Mouse (Mus musculus) layer of hippocampus, adult 9-10 months (tissue): Measurements from ENCODE around the gene Arl10.
A peak's percentile ranks its signal among the peaks of the same experiment; 100 is the strongest.

Experiments used
- DNase-seq: peaks from one replicate; pipeline ENCODE4 v3.0.0; 2022; ENCODE audit warnings: low spot score

The Arl10 gene

GRCm38 (mm10) chr13:54574854-54575481, at the start of gene Arl10:
TSS of gene Arl10 (plus strand) at chr13:54575015.
- no peak for DNase-seq

DNA sequence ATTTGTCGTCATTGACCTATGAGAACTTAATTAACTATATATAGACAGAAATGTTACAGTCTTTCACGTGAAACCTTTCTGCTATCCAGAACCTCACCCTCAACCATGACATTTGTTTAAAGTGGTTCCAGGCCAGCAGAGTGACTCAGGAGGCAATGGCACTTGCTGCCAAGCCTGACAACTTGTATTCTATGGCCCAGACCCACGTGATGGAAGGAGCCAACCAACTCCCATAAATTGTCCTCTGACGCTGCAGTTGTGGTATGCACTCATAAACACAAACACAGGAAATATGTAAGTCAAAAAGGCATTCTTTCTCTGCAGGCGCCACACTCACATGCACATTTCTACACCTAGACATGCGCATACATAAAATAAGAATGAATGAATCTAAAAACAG, 47.7 kb upstream of the Arl10 start:
- DNase-seq = no peak

DNA sequence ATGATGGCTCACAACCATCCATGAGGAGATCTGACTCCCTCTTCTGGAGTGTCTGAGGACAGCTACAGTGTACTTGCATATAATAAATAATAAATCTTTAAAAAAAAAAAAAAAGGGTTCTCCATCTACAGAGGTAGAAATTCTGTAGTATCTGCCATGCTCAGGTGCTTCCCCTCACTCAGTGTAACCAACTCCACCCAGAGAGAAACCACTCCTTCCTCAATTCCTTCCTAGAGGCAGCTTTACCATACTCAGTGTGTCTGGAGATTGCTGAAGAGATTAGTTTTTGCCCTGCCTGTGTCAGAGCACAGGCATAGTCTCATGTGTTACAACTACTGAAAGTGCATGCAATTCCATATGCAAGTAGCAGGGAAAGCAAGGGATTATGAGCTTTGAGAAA, 42.7 kb upstream of the Arl10 start:
- DNase-seq = no peak

GRCm38 (mm10) chr13:54548036-54548435, 26.8 kb upstream of the Arl10 start:
- no peak for DNase-seq

DNA sequence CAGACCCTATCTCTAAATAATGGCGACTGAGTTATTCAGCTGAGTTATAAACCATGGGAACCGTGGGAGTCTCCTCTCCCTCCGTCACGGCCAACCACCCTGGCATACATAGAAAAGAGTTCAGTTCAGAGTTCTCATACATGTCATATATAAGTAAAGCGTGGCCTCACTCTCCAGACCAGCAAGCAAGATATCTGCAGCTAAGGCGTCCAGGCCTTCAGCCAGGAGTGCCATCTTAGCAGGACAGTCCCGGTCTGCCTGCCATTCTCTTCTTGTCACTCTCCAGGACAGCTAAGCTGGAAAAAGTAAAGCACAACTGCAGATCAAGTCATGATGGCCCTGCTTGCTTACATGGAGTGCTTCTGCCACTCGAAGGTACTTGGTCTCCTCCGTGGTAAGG, 18.6 kb upstream of the Arl10 start:
- DNase-seq = no peak

DNA sequence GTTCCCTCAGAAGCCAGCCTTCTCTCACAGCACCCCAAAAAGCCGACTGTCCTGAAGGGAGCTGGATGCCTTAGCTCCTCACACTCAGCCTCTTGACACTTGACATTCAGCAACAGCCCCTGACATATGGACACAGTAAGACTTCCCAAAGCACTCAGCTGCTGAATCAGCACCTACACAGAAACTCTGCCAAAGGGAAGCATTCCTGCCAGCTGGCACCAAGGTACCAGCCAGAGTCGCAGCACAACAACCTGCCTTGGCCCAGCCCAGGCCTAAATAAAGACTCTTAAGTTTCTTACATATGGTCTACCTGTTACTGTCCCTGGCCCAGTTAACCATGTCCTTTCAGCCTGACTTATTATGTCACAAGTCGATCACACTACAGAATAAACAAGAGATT, 18.0 kb upstream of the Arl10 start:
- no peak for DNase-seq

GRCm38 (mm10) chr13:54557652-54558051, 17.2 kb upstream of the Arl10 start:
- DNase-seq = no peak

DNA sequence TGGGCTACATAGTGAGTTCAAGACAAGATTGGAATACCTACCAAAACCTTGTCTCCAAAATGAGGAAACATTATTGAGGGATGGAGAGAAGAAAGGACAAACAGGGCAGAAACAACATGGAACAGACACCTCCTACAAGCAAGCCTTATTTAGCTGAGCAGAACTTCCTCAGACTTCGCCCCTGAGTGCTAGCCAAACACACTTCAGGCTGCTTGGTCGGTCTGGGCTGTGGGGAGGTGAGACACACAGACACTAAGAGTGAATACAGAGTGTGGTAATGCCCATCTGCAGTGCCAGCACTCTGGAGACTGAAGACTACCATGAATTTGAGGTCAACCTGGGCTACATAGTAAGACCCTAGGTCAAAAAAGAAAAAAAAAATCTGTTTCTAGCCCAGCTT, 15.2 kb upstream of the Arl10 start:
- DNase-seq = no peak

GRCm38 (mm10) chr13:54560608-54561007, 14.2 kb upstream of the Arl10 start:
- no peak for DNase-seq

GRCm38 (mm10) chr13:54562562-54562961, 12.3 kb upstream of the Arl10 start:
- DNase-seq = no peak

- DNase-seq = no peak
Observed at GRCm38 (mm10) chr13:54564232-54565200, 10.3 kb upstream of the Arl10 start.

DNA sequence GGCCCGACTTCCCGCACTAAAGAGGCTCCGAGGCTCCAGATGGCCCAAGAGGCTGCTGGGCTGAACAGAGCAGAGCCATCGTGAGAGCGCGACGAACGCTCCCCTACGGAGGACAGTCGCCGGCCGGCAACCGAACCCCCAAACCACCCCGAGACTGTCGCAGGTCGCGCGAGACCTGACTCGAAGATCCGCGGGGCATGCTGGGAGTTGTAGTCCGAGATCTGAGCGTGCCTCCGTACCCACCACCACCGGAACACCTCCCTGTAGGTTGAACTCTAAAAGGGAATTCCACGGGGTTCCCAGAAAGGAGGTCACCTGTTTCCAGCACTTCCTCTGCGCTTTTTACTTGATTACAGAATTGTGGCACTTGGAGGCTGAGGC, 9.6 kb upstream of the Arl10 start, which contains the start of gene 4833439L19Rik:
Gene 4833439L19Rik, minus strand, starts transcription at position 235 of the 381 bp plus-strand sequence.
- peak; percentile 78 for DNase-seq

- no peak for DNase-seq
Observed at GRCm38 (mm10) chr13:54565594-54566345, 9.0 kb upstream of the Arl10 start.

DNA sequence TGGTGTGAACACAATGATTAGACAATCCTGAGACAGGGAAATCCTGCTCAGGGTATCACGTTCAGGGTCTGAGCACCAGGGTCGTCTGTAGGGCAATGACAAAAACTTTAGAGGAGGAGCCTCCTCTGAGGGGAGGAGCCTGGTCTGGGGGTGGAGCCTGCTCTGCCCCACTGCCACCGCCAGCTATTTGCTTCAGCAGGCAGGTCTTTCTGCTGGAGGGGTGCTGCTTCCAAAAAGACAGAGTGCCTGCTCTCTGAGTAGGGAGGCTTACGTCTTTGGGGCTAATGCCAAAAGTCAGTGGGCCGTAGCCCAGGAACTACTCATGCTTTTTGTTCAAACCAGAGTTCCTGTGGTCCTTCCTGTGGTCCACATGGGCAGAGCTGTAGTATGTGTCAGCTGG, 6.4 kb upstream of the Arl10 start:
- DNase-seq = no peak

DNA sequence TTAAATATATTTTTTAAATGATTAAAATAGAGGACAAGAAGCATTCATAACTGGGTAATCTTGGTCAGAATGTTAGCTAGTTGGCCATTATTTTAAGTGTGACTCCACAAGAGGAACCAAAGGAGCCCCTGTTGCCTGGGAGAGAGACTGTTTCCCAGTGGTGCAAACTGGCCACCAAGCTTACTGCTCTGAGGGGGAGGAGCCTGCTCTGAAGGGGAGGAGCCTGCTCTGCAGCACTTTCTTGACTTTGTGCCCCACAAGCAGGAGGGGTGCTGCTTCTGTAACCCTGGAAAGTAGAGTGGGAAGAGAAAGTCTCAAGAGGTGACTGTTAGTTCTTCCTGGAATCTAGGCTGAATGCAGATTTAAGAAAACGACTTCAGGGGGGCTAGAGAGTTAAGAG, 5.5 kb upstream of the Arl10 start:
- no peak for DNase-seq

DNA sequence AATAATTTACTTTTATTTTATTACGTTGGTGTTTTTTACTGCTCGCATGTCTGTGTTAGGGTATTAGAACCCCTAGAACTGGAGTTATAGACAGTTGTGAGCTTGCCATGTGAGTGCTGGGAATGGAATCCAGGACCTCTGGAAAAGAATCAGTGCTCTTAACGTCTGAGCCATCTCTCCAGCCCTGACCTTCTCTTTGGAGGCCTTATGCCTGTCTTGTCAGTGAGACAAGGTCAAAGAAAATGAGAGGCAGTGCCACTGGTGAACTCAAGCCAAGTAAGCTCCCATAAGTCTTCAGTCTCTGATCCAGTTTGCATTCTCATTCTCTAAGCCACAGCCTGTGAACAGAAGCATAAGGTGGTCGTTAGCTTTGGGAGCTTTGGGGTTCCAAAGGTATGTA, 4.1 kb upstream of the Arl10 start:
- DNase-seq = no peak

DNA sequence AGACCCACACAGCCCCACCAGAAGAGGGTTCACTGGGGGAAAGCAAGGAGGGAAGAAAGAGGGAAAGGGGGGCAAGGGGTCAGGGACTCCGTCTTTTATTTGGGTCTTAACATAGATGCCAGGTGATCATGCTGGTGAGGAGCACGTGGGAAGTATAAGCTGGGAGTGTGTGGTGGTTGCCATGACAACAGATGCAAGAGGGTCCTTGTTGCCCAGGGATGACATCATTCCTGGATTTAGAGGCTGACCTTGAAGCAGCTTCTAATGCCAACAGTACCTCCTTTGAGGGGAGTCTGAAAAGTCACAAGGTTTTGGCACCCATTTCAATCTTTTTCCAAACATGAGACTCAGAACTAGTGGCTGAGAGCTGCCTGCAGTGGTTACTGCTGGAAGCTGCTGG, 3.2 kb upstream of the Arl10 start:
- DNase-seq = no peak

- no peak for DNase-seq
Observed at GRCm38 (mm10) chr13:54572621-54573020, 2.2 kb upstream of the Arl10 start.

DNA sequence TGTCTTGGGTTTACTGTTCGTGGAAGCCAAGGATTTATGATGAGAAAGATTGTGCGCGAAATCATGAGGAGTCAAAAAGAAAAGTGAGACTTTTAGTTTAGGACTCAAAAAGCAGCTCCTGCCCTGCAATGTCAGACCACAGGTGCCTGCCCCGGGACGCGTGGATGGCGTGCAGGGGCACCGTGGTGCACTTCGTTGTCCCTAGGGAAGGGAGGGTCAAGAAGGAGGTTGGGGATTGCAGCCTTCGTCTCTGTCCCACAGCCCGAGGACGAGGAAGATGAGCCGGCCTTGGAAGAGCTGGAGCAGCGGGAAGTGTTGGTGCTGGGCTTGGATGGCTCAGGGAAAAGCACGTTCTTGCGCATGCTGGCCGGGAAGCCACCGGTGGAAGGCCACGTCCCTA, 674 bp downstream of the Arl10 start:
- no peak for DNase-seq

DNA sequence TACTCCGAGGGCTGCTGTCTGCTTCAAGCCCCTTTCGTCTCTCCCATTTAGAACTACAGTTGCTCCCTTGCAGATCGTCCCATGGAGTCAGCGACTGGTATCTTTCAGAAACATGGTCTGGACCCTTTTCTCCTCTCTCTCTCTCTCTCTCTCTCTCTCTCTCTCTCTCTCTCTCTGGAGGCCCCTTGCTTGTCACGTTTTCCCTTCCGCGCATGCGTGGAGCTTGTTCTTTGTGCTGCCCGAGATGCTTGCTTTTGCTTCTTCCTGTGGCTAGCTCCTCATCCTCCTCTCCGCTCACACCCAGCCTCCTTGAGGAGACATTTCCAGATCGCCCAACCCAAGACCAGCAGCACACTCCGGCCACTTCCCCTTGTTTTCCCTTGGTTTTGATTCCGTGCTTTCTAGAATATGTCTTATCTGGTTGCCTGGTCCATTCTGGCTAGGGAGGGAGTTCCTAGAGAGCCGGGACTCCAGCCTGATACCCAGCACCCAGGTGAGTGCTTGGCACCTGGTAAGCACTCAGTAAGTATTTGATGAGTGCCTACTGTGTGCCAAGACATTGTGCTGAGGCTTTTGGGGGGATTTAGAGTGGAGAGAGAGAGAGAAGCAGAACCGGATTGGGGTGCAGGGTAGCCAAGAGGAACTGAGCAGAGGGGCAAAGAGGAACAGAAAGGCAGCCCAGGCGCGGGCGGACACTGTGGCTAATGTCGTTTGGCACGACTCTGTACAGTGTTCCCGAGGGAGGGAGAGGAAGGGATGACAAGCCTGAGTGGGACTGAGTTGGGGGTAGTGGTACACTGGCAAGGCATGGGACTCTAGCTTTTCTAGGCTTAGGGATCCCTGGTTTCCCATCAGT, 3.1 kb downstream of the Arl10 start:
- DNase-seq = no peak

- no peak for DNase-seq
Observed at GRCm38 (mm10) chr13:54581385-54581784, 6.6 kb downstream of the Arl10 start.

GRCm38 (mm10) chr13:54582126-54582525, 7.3 kb downstream of the Arl10 start:
- no peak for DNase-seq
